Mouse (Mus musculus) adrenal gland, adult 2 months (tissue): ENCODE measurements around the gene Gtf2e1. TPM values are rescaled to one million over a fixed set of nuclear protein-coding genes. Genes with fewer than 3 reads are reported as not detected.

Experiments used
- DNase-seq: peaks from one replicate; pipeline ENCODE4 v3.0.0; 2021
- long read RNA-seq: library from polyadenylated mRNA; stranded (forward); transcript quantifications from one replicate; pipeline ENCODE4 v2.0.0, GENCODE M21; 2021
- polyA plus RNA-seq: library from polyadenylated mRNA; depleted of rRNA; stranded (reverse); fragments of >200 nt; gene quantifications from 2 replicates; pipeline ENCODE4 v1.2.3, GENCODE M21; 2012; rRNA removed
- total RNA-seq, 2 experiments: library from RNA; stranded (reverse); gene quantifications; 2 replicates each; pipeline ENCODE4 v1.2.3; 2021

The Gtf2e1 gene
- total RNA-seq (10 to 100 TPM; 15.0 to 16.1 TPM), polyA plus RNA-seq (1.9 and 3.5 TPM in 2 replicates)
- long read RNA-seq, transcript Gtf2e1-201 (5 exons, 3,084 nt): major isoform, 12 of 16 reads
- long read RNA-seq, partial matches to known transcripts: 2 of 16 reads
- long read RNA-seq, other reads (novel, unspliced or antisense): 2 of 16 reads

GRCm38 (mm10) chr16:37539611-37540580, at the start of gene Gtf2e1, which contains the start of gene Rabl3:
Gtf2e1 (minus strand) TSS chr16:37539789.
Rabl3 (plus strand) TSS chr16:37539885.
- peak; percentile 98 for DNase-seq

GRCm38 (mm10) chr16:37585129-37585563, 45.6 kb upstream of the Gtf2e1 start:
- DNase-seq: no peak

- peak; percentile 72 for DNase-seq
Observed at GRCm38 (mm10) chr16:37584218-37585035, 44.8 kb upstream of the Gtf2e1 start.

- no peak for DNase-seq
Observed at GRCm38 (mm10) chr16:37583801-37584200, 44.2 kb upstream of the Gtf2e1 start.

GRCm38 (mm10) chr16:37583306-37583705, 43.7 kb upstream of the Gtf2e1 start:
- no peak for DNase-seq

GRCm38 (mm10) chr16:37581901-37582300, 42.3 kb upstream of the Gtf2e1 start:
- DNase-seq: no peak

GRCm38 (mm10) chr16:37580651-37581050, 41.1 kb upstream of the Gtf2e1 start:
- no peak for DNase-seq

GRCm38 (mm10) chr16:37579994-37580393, 40.4 kb upstream of the Gtf2e1 start, which contains the start of gene Hgd:
Hgd (plus strand) TSS chr16:37580153.
- DNase-seq: peak; percentile 12

GRCm38 (mm10) chr16:37579591-37579990, 40.0 kb upstream of the Gtf2e1 start:
- no peak for DNase-seq

- no peak for DNase-seq
Observed at GRCm38 (mm10) chr16:37575325-37575724, 35.7 kb upstream of the Gtf2e1 start.

GRCm38 (mm10) chr16:37573061-37573460, 33.5 kb upstream of the Gtf2e1 start:
- DNase-seq: no peak

GRCm38 (mm10) chr16:37572117-37572754, 32.6 kb upstream of the Gtf2e1 start:
- DNase-seq: no peak

- no peak for DNase-seq
Observed at GRCm38 (mm10) chr16:37571554-37571953, 32.0 kb upstream of the Gtf2e1 start.

GRCm38 (mm10) chr16:37567113-37568050, 27.8 kb upstream of the Gtf2e1 start:
- no peak for DNase-seq

GRCm38 (mm10) chr16:37566107-37566506, 26.5 kb upstream of the Gtf2e1 start:
- DNase-seq: no peak

GRCm38 (mm10) chr16:37565117-37565516, 25.5 kb upstream of the Gtf2e1 start:
- DNase-seq: no peak

GRCm38 (mm10) chr16:37562961-37563360, 23.4 kb upstream of the Gtf2e1 start:
- no peak for DNase-seq

GRCm38 (mm10) chr16:37562414-37562813, 22.8 kb upstream of the Gtf2e1 start:
- no peak for DNase-seq

GRCm38 (mm10) chr16:37552824-37553223, 13.2 kb upstream of the Gtf2e1 start:
- DNase-seq: no peak

- DNase-seq: no peak
Observed at GRCm38 (mm10) chr16:37550981-37551380, 11.4 kb upstream of the Gtf2e1 start.
